Mouse (Mus musculus) heart, embryonic 11.5 days (tissue): ENCODE measurements around the gene Cmtm4. TPM values are rescaled to one million over a fixed set of nuclear protein-coding genes. Genes with fewer than 3 reads are reported as not detected.

Source experiments
- ATAC-seq: fragments of 200-750 bp; cut with Nextera tagmentation; replicated peaks from 2 replicates; pipeline ENCODE4 v1.8.0; 2017; ENCODE audit warnings: moderate library complexity; ENCODE audit not compliant: insufficient number of reproducible peaks, low FRiP score, low TSS enrichment
- H3K27ac ChIP-seq: fragments of 300-500 bp; sonication (generic); 2 replicates; pipeline ENCODE4 v1.5.1; 2014; ENCODE audit warnings: mild to moderate bottlenecking, low read depth, low read length
- H3K27me3 ChIP-seq: fragments of 300-500 bp; sonication (generic); 2 replicates; pipeline ENCODE4 v1.6.1; 2014; ENCODE audit warnings: mild to moderate bottlenecking, low read length, mixed read lengths; ENCODE audit not compliant: control insufficient read depth, insufficient read depth
- H3K36me3 ChIP-seq: fragments of 300-500 bp; sonication (generic); 2 replicates; pipeline ENCODE4 v1.6.1; 2014; ENCODE audit warnings: mild to moderate bottlenecking, low read length, moderate library complexity, mixed read lengths; ENCODE audit not compliant: control insufficient read depth, insufficient read depth
- H3K4me1 ChIP-seq: fragments of 300-500 bp; sonication (generic); 2 replicates; pipeline ENCODE4 v1.6.1; 2014; ENCODE audit warnings: low read length; ENCODE audit not compliant: control insufficient read depth, insufficient read depth
- H3K4me2 ChIP-seq: fragments of 300-500 bp; sonication (generic); 2 replicates; pipeline ENCODE4 v1.6.1; 2014; ENCODE audit warnings: mild to moderate bottlenecking, moderate library complexity
- H3K4me3 ChIP-seq: fragments of 300-500 bp; sonication (generic); 2 replicates; pipeline ENCODE4 v1.5.1; 2014; ENCODE audit warnings: low read depth, low read length
- H3K9ac ChIP-seq: fragments of 300-500 bp; sonication (generic); 2 replicates; pipeline ENCODE4 v1.6.1; 2014; ENCODE audit warnings: mild to moderate bottlenecking, low read depth, low read length, moderate library complexity
- H3K9me3 ChIP-seq: fragments of 300-500 bp; sonication (generic); replicated peaks from 2 replicates; pipeline ENCODE4 v1.6.1; 2016; ENCODE audit warnings: low read length; ENCODE audit not compliant: control insufficient read depth
- WGBS: fragments of 180-500 bp; shearing (Covaris S2); extraction: QIAGEN DNeasy Blood & Tissue Kit; methylation state at CpG from one replicate; pipeline ENCODE4 v1.1.7; 2014; ENCODE audit not compliant: insufficient replicate concordance; 5-methylcytosine and 5-hydroxymethylcytosine counted together
- polyA plus RNA-seq: library from polyadenylated mRNA; unstranded; fragments of >200 nt; fragmentation: Nextera tagmentation; extraction: Ambion mirVana; gene quantifications from 2 replicates; pipeline ENCODE4 v1.2.1, GENCODE M21; 2014

The Cmtm4 gene
- 1.9 and 2.2 TPM in 2 replicates for polyA plus RNA-seq

DNA sequence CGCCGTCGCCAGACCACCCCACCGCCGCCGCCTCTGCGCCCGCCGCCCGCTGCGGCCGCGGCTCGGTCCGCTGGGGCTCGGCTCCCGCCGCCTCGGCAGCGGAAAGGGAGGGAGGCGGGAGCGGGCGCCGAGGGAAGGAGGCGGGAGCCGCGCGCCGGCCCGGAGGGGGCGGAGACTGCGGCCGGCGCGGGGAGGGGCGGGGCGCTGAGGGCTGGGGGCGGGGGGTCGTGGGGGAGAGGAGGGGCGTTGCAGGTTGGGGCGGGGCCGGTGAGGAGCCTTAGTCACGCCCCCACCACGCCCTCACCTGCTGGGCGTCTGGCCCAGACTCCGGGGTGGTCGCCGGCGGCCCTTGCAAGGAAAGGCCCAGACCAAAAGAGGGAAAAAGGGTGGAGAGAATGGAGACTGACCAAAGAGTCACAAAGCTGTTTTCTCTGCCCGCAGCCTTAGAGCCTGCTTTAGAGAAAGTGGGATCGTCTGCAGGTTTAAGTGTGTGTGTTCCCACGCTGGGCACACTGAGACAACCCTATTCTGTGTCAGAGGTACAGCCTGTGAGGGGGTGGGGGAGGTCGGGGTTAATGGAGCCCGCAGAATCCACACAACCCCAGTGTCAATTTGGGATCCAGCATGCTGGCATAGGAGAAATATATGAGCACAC lies at the start of gene Cmtm4:
Gene Cmtm4 (minus strand): TSS at position 105 of the 655 bp plus-strand sequence.
- peak; percentile 87 for ATAC-seq
- 2% methylated on average over 35 of the region's 54 CpGs for WGBS
- peak within 1 kb of the TSS; percentile 94 for H3K4me2 ChIP-seq
- peaks cover 17% of the 10 kb centered on the region; the same call in 1 of the 2 replicates for H3K4me1 ChIP-seq
- H3K9me3 ChIP-seq: peaks cover 3% of the 10 kb centered on the region; the same call in 1 of the 2 replicates
- peak within 1 kb of the TSS; percentile 50; the same call in 1 of the 2 replicates for H3K27ac ChIP-seq
- H3K27me3 ChIP-seq: no peaks in the 10 kb centered on the region
- H3K4me3 ChIP-seq: peak within 1 kb of the TSS; percentile 92
- peak within 1 kb of the TSS; percentile 89 for H3K9ac ChIP-seq
- H3K36me3 ChIP-seq: no peaks in the 10 kb centered on the region

- Histone ChIP-seq H3K9me3 (no peaks in the 10 kb centered on the region), H3K9ac (no peak overlapping the region), H3K36me3 (peaks cover under 1% of the 10 kb centered on the region), H3K4me2 (no peak overlapping the region), H3K4me1 (peaks cover 11% of the 10 kb centered on the region), H3K27me3 (no peaks in the 10 kb centered on the region), H3K4me3 (no peak overlapping the region), H3K27ac (no peak overlapping the region)
- ATAC-seq: no peak
- 38% methylated on average over 6 of the region's 6 CpGs for WGBS
Measured at GRCm38 (mm10) chr8:104445248-104445647, 49.6 kb upstream of the Cmtm4 start.

DNA sequence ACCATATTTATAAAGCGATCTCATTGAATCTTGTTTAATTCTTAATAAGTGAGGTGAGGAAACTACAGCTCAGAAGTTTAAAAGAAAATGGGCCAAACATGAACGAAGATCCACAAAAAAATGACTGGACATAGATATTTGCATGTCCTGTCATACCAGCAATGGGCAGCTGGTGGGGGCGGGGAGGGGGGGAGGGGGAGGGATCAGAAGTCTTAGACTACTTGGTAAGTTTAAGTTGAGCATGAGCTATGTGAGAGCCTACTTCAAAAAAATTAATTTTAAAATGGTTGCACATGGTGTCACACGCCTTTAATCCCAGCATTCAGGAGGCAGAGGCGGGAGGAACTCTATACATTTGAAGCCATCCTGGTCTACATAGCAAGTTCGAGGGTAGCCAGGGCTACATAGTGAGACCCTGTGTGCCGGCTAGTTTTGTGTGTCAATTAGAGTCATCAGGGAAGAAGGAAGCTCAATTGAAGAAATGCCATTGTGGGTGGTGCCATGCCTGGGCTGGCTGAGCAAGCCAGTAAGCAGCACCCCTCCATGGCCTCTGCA lies 47.6 kb upstream of the Cmtm4 start:
- peaks cover 11% of the 10 kb centered on the region for H3K4me1 ChIP-seq
- peak overlapping the region; percentile 94 for H3K4me3 ChIP-seq
- H3K4me2 ChIP-seq: peak overlapping the region; percentile 83
- no peak overlapping the region for H3K9ac ChIP-seq
- no peak for ATAC-seq
- no peaks in the 10 kb centered on the region for H3K9me3 ChIP-seq
- WGBS: 56% methylated on average over 7 of the region's 7 CpGs
- no peaks in the 10 kb centered on the region for H3K27me3 ChIP-seq
- H3K36me3 ChIP-seq: peaks cover 16% of the 10 kb centered on the region
- 0 out of 2 replicates have a peak overlapping the region, but pooled peaks have one; percentile 86 for H3K27ac ChIP-seq

DNA sequence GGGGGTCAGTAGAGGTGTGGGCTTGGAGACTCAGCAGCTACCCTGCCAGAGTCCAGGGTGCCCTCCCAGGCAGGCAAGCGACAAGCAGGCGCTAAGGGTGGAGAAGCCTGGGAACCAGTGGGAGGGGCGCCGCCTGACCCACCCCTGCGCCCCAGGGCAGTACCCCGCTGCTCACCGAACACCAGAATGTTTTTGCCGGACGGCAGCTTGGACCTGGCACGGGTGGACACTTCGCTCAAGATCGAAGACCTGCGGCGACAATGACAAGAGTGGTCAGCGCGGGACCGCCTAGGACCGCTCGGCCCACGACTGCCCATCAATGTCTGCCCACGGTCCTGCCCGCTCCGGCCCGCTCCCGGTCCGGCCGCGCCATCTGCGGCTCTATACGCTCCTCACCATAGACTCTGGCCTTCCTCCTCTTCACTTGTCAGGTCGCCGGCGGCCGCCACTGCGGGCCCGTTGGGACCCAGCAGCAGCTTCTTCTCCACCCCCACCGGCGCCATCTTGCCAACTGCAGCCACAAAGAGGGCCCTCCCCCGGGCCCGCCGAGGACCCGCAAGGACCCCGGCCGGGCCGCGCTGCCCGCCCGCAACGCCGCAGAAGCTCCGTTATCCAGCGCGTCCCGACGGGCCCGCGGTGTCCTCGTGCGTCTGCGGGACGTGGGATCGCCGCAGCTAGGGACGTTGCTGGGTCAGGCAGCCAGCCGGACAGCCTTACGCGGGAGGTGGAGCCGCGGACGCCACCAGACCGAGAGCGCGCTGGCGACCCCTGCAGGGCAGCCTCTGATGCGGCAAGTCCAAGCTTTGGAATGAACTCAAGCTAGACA lies 46.9 kb upstream of the Cmtm4 start, which contains the start of gene Dync1li2:
Gene Dync1li2 (minus strand): TSS at position 749 of the 826 bp plus-strand sequence.
- peak within 1 kb of the TSS; percentile 96 for H3K9ac ChIP-seq
- peaks cover 11% of the 10 kb centered on the region for H3K4me1 ChIP-seq
- no peaks in the 10 kb centered on the region for H3K27me3 ChIP-seq
- H3K9me3 ChIP-seq: no peaks in the 10 kb centered on the region
- under 1% methylated on average over 64 of the region's 75 CpGs for WGBS
- peak within 1 kb of the TSS; percentile 86 for H3K27ac ChIP-seq
- peaks cover 20% of the 10 kb centered on the region for H3K36me3 ChIP-seq
- peak within 1 kb of the TSS; percentile 83 for H3K4me2 ChIP-seq
- peak within 1 kb of the TSS; percentile 94 for H3K4me3 ChIP-seq
- ATAC-seq: peak; percentile 87

DNA sequence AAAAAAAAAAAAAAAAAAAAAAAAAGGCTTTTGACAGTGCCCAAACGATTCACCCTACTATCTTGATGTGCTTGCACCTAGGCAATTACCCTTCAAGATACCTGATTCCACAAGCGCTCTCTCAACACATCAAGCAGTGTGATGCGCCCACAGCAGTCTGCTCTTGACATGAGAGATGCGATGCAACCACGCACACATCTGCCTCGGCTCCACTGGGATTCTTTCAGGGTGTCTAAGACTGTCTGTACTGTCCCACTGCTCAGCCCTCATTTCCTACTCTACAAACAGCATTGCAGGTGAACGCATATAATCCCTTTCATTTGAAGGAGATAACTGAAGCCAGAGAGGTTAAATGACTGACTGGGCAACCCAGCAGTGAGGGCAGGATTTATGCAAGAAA lies 46.0 kb upstream of the Cmtm4 start:
- 62% methylated on average over 7 of the region's 7 CpGs for WGBS
- no peaks in the 10 kb centered on the region for H3K9me3 ChIP-seq
- ATAC-seq: no peak
- peak overlapping the region; percentile 96 for H3K9ac ChIP-seq
- no peaks in the 10 kb centered on the region for H3K27me3 ChIP-seq
- peaks cover 12% of the 10 kb centered on the region for H3K4me1 ChIP-seq
- H3K27ac ChIP-seq: no peak overlapping the region
- peak overlapping the region; percentile 94 for H3K4me3 ChIP-seq
- peak overlapping the region; percentile 83 for H3K4me2 ChIP-seq
- H3K36me3 ChIP-seq: peaks cover 29% of the 10 kb centered on the region

GRCm38 (mm10) chr8:104439461-104439860 lies 43.9 kb upstream of the Cmtm4 start:
- Histone ChIP-seq H3K4me1 (peaks cover 15% of the 10 kb centered on the region), H3K36me3 (peaks cover 31% of the 10 kb centered on the region), H3K4me3 (no peak overlapping the region), H3K4me2 (no peak overlapping the region), H3K9ac (no peak overlapping the region), H3K27ac (no peak overlapping the region), H3K9me3 (no peaks in the 10 kb centered on the region), H3K27me3 (no peaks in the 10 kb centered on the region)
- ATAC-seq: no peak
- WGBS: 86% methylated on average over 8 of the region's 8 CpGs

DNA sequence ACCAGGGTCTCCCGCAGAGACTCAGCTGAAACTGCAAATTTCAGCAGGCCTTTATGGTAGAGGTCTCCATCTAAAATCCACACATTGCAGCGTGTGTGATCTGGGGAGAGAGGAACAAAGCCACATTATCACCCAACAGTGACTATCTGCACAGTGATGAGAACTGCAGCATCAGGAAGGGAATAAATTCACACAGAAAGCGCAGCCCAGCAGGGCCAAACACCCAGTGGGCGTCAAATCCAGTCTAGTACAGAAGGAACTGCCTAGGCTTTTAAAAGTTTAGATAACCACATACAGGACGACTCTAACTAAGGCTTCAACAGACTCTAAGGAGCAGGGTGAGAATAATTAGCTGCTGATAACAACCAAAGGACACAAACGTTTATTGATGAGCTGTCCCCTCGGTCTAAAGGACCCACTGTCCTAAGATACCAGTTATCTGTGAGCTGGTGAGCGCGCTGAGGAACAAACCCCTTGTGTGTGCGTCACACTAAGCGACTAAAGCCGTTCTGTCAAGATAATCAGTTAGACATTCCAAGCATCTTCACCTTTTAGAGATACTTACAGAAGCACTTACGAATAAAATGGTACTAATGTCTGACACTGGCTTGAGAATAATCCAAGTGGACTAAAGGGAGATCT lies 42.0 kb upstream of the Cmtm4 start:
- no peak for ATAC-seq
- 64% methylated on average over 13 of the region's 13 CpGs for WGBS

DNA sequence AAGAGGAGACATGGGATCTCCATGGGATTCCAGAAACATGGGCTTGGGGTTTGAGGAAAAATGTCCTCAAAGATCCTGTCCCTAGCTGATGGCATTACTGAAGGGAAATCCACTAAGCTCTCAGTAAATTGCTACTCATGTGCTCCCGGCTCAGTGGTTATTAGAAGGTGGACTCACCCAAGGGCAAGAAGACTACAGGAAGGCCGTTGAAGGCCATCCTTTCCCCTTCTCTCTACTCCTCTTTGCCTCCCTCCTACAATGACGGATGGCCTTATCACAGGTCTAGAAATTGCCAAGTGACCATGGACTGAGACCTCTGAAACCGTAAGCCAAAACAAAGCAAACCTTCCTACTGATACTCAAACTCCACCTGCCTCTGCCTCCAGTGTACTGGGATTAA lies 41.0 kb upstream of the Cmtm4 start:
- 85% methylated on average over 4 of the region's 4 CpGs for WGBS
- ATAC-seq: no peak
- Histone ChIP-seq H3K27ac (peak overlapping the region; percentile 72), H3K9me3 (no peaks in the 10 kb centered on the region; the same call in 1 of the 2 replicates), H3K4me3 (no peak overlapping the region), H3K4me1 (peaks cover 11% of the 10 kb centered on the region), H3K9ac (no peak overlapping the region), H3K36me3 (peaks cover 52% of the 10 kb centered on the region), H3K27me3 (no peaks in the 10 kb centered on the region), H3K4me2 (no peak overlapping the region)

More for the DNA sequence above, 42.0 kb upstream of the Cmtm4 start:
- H3K36me3 ChIP-seq: peaks cover 42% of the 10 kb centered on the region
- H3K9me3 ChIP-seq: no peaks in the 10 kb centered on the region
- no peak overlapping the region for H3K9ac ChIP-seq
- peaks cover 15% of the 10 kb centered on the region for H3K4me1 ChIP-seq
- no peak overlapping the region for H3K27ac ChIP-seq
- H3K4me3 ChIP-seq: no peak overlapping the region
- no peak overlapping the region for H3K4me2 ChIP-seq
- no peaks in the 10 kb centered on the region for H3K27me3 ChIP-seq
